Mouse (Mus musculus) left cerebral cortex, postnatal 4 days (tissue): ENCODE measurements around the gene Snrnp25. TPM values are rescaled to one million over a fixed set of nuclear protein-coding genes. Genes with fewer than 3 reads are reported as not detected.
"Not testable (repeated sequence)": the region's sequence is repeated elsewhere in the genome, so short reads cannot be mapped to it uniquely, and the experiment has no call there.

Source experiments
- DNase-seq: peaks from one replicate; pipeline ENCODE4 v3.0.0-alpha.2; 2022
- intact Hi-C: fragments of 180-260 bp; cut with DNase I; formaldehyde crosslinking; loops from one replicate; pipeline ENCODE4 v1.15.1; 2025
- total RNA-seq, 2 experiments: library from RNA; stranded (reverse); gene quantifications; 2 replicates each; pipeline ENCODE4 v1.2.3; 2021

Gene Snrnp25
- total RNA-seq, 2 experiments from 2014 or later = 20.3 to 21.6 TPM

GRCm38 (mm10) chr11:32193156-32193555 is 12.1 kb upstream of the Snrnp25 start:
- intact Hi-C loops = no loop called here
- no peak for DNase-seq

GRCm38 (mm10) chr11:32194086-32194485 is 11.1 kb upstream of the Snrnp25 start:
- DNase-seq = no peak
- intact Hi-C loops = no loop called here

- no peak for DNase-seq
- intact Hi-C loops = no loop called here
Observed at GRCm38 (mm10) chr11:32194626-32195025, 10.6 kb upstream of the Snrnp25 start.

GRCm38 (mm10) chr11:32195867-32196540 is 9.2 kb upstream of the Snrnp25 start:
- intact Hi-C loops = no loop called here
- DNase-seq = no peak

DNA sequence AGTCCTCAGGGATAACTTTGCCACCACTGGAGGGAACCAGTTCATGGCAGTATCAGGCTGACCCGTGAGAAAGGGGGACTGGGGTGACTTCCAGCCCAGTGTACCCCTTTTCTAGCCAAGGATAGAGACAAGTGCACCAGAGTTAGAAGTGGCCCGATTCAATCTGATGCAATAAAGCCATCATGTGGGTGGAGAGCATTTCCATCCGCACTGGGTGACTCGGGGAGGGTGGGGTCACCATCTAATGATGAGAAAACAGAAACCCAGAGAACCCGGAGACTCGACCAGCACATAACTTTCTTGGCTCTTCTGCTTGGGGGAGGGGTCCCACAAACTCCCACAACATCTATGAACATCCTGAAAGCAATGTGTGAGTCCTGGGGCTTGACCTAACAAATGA is 8.5 kb upstream of the Snrnp25 start:
- no peak for DNase-seq
- intact Hi-C loops = no loop called here

GRCm38 (mm10) chr11:32197766-32198165 is 7.4 kb upstream of the Snrnp25 start:
- intact Hi-C loops = no loop called here
- DNase-seq = no peak

DNA sequence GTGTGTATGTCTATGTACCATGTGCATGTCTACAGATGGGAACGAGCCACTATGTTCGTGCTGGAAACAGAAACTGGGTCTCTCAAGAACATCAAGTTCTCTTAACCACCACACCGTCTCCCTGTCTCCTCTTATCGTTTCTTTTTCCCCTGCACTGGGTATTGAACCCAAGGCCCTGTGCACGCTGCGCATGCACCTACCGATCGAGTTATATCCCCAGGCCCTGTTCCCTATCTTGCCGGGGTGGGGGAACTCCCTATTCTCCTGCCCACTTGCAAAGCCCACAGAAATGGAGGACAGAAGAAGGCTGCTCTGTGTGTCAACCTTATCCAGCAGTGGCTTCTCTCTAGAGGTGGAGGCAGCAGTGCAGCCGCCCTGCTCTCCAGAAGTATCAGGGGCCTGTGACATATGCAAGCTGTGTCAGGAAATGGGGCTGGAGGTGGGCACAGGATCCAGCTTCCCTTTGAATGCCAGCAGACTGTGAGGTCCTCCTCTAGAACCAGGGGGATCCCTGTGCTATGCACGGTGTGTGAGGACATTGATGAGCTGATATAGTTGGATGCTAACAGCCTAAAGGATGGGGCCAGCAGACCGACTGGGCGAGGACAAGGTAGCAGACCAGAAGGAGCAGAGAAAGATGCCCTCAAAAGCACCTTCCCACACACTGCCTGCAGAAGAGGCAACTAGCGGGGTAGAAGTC is 6.8 kb upstream of the Snrnp25 start:
- no peak for DNase-seq
- intact Hi-C loops = no loop called here

DNA sequence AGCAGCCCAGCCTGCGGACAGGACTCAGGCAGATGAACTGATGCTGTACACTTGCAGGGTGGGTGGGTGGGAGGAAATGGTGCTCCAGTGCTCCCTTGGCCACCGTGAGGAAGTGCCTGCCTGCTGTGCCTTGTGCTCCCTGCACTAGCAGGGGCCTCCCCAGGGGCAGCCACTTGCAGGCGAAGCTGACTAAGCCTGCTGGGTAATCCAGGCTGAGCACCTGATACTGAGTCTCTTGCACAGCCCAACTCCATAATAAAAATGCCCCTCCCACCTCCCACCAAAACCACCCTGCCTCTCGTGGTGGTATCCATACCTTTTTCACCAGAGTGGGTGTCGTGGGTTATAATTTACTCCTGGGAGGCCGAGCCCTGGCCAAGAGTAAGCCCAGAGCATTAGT is 6.0 kb upstream of the Snrnp25 start:
- intact Hi-C loops = no loop called here

DNA sequence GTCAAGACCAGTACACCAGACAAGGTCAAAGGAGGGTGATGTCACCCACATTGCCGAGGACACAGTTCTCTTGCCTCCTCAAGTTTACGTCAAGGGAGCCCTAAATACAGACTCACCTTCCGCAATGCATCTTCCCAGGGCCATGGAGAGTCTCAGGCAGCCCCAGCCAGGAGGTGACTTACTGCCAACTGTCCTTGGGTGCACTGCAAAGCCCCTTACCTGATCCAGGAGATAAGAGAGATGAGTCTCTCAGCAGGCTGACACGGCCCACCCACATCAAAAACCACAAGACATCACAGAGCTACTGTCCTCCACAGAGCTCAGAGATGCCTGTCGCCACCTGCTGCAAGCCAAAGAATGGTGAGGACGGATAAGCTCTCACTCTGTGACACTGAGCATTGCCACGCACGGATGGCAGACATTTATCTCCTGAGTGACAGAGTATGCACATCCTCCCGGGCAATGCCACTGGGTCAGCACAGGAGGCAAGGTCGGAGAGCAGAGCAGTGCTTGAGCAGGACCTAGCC is 5.1 kb upstream of the Snrnp25 start, which contains the start of gene Il9r:
Il9r (minus strand) TSS at position 205 of the 527 bp plus-strand sequence.
- no peak for DNase-seq
- intact Hi-C loops = no loop called here

More for the DNA sequence above, 6.0 kb upstream of the Snrnp25 start:
- no peak for DNase-seq

GRCm38 (mm10) chr11:32200992-32201391 is 4.2 kb upstream of the Snrnp25 start:
- intact Hi-C loops, DNase-seq: not testable (repeated sequence)

GRCm38 (mm10) chr11:32201922-32202685 is 3.1 kb upstream of the Snrnp25 start:
- intact Hi-C loops = no loop called here
- no peak for DNase-seq

GRCm38 (mm10) chr11:32210623-32211022 is 5.4 kb downstream of the Snrnp25 start:
- DNase-seq = no peak

GRCm38 (mm10) chr11:32215372-32216162 is 10.4 kb downstream of the Snrnp25 start:
- DNase-seq = no peak
- intact Hi-C loops = loop anchor here (10.0 kb wide), 1 partner anchor 109 kb away; no protein-coding TSS in a partner anchor

More at GRCm38 (mm10) chr11:32210623-32211022, 5.4 kb downstream of the Snrnp25 start:
- intact Hi-C loops = loop anchor here (10.0 kb wide), 1 partner anchor 114 kb away; no protein-coding TSS in a partner anchor

DNA sequence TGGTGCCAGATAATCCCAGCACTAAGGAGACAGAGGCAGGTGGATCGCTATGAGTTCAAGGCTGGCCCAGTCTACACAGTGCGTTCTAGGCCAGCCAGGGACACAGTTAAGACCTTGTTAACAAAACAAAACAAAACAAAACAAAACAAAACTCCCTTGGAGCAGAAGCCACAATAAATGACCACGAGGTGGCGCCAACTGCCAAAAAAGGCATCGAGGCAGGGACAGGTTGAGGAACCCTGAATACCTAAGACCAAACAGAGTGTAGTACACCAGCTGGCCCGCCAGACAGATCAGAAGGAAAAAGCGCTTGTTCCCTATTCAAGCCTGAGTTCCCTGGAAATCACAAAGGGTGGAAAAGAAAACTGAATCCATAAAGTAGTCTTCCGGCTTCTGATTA is 11.6 kb downstream of the Snrnp25 start:
- peak; percentile 78 for DNase-seq

GRCm38 (mm10) chr11:32218501-32219050 is 13.4 kb downstream of the Snrnp25 start:
- intact Hi-C loops = loop anchor here (10.0 kb wide), 1 partner anchor 106 kb away; no protein-coding TSS in a partner anchor
- DNase-seq = no peak

More for the DNA sequence above, 11.6 kb downstream of the Snrnp25 start:
- intact Hi-C loops = loop anchor here (10.0 kb wide), 1 partner anchor 108 kb away; no protein-coding TSS in a partner anchor

GRCm38 (mm10) chr11:32219287-32219686 is 14.1 kb downstream of the Snrnp25 start:
- no peak for DNase-seq
- intact Hi-C loops = loop anchor here (10.0 kb wide), 1 partner anchor 106 kb away; no protein-coding TSS in a partner anchor

GRCm38 (mm10) chr11:32220607-32221224 is 15.5 kb downstream of the Snrnp25 start:
- DNase-seq = no peak
- intact Hi-C loops = no loop called here

DNA sequence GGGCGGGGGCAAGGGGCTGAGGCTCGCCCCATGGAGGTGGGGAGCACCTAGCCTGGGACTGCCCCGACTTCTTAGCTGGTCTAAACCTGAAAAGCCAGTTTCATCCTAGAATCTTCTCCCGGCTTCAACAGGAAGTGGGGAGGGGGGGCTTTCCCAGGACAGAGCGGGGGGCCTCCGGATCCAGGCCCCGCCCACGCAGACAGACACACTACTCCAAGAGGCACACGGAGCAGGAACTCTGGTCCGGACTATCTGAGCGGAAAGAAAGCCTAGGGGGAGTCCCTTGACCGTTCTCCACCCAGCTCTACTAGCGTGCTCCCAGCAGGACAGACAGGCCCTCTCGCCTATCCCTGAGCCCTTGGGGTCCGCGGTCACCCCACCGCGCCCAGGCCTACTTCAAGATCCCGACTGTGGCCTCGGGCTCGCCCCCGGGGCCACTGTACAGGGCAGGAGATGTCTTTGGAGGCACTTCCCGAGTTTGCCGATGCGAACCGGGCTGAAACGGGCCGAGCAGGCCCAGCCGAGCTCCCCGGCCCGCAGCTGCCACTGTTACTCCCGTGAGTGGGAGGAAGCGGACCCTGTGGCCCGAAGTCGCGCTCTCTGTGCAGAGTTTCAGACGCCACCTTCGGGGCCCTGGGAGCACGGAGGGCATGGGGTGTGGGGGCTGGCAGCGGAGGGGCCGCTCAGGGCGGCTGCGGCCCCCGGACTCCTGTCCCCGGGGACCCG is 16.2 kb downstream of the Snrnp25 start:
- intact Hi-C loops = no loop called here
- no peak for DNase-seq
